Mouse (Mus musculus): ENCODE measurements at regions not wholly inside any gene's neighbourhood (a gene's known extent, or its start where the extent isn't known, plus 50 kb on each side); places are given as distances from the start of the nearest gene placed in this dataset.

DNA sequence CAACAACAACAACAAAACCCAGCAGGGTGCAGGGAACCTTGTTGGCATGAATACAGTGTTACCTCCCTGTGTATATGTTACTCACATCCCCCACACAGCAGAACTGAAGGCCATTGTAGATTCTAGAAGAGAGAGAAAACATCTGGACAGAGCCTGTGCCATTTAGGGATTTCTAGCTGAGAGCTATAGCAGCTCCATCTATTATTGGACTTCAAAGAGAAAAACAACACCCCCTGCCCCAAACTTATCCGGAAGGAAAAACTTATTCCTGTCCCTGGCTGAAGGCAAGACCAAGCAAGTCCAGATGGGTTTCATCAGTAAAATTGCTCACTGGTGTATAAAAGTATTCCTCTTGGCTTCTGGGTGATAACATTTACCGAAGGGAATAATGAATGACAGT, 98.6 kb upstream of the St8sia2 start:
- no peaks in the 10 kb centered on the region for H3K27me3 ChIP-seq (ENCODE audit: control insufficient read depth, insufficient read depth, low read length)
- H3K4me1 ChIP-seq (ENCODE audit: control insufficient read depth, insufficient read depth, low read length): peaks cover 8% of the 10 kb centered on the region; the same call in 1 of the 2 replicates
- no peak overlapping the region for H3K4me3 ChIP-seq (replicated peaks; ENCODE audit: low read length)
- no peaks in the 10 kb centered on the region for H3K36me3 ChIP-seq (ENCODE audit: control insufficient read depth, insufficient read depth, low read length)
- H3K9me3 ChIP-seq (ENCODE audit: control insufficient read depth, low read length): no peaks in the 10 kb centered on the region
- 0 out of 2 replicates have a peak, but pooled peaks have one; percentile 48 for ATAC-seq (ENCODE audit: low FRiP score, low read depth)
- 7% methylated on average over 2 of the region's 2 CpGs for WGBS
- TF ChIP-seq POLR2A (IDR thresholded peaks at IDR 0.05; ENCODE audit: borderline replicate concordance, extremely low read depth, insufficient read depth, insufficient read length): no peak
- H3K4me2 ChIP-seq (replicated peaks; ENCODE audit: low read depth, low read length, severe bottlenecking): no peak overlapping the region
- DNase-seq (ENCODE audit: low spot score): peak; percentile 61
- H3K9ac ChIP-seq (ENCODE audit: low read depth, low read length, severe bottlenecking): no peak overlapping the region
- H3K27ac ChIP-seq (replicated peaks; ENCODE audit: low read depth, low read length): no peak overlapping the region

- DNase-seq (ENCODE audit: low spot score) (no peak), ATAC-seq (ENCODE audit: low FRiP score, low read depth) (no peak)
- Histone ChIP-seq H3K9ac (ENCODE audit: low read depth, low read length, severe bottlenecking) (no peak overlapping the region), H3K4me1 (ENCODE audit: control insufficient read depth, insufficient read depth, low read length) (peaks cover 9% of the 10 kb centered on the region; the same call in 1 of the 2 replicates), H3K27me3 (ENCODE audit: control insufficient read depth, insufficient read depth, low read length) (no peaks in the 10 kb centered on the region), H3K36me3 (ENCODE audit: control insufficient read depth, insufficient read depth, low read length) (no peaks in the 10 kb centered on the region), H3K27ac (replicated peaks; ENCODE audit: low read depth, low read length) (no peak overlapping the region), H3K4me2 (replicated peaks; ENCODE audit: low read depth, low read length, severe bottlenecking) (no peak overlapping the region), H3K4me3 (replicated peaks; ENCODE audit: low read length) (no peak overlapping the region), H3K9me3 (ENCODE audit: control insufficient read depth, low read length) (no peaks in the 10 kb centered on the region)
- no peak for TF ChIP-seq POLR2A (IDR thresholded peaks at IDR 0.05; ENCODE audit: borderline replicate concordance, extremely low read depth, insufficient read depth, insufficient read length)
- WGBS: 72% methylated on average over 3 of the region's 3 CpGs
Measured at GRCm38 (mm10) chr7:74108347-74108746, 94.9 kb upstream of the St8sia2 start.

DNA sequence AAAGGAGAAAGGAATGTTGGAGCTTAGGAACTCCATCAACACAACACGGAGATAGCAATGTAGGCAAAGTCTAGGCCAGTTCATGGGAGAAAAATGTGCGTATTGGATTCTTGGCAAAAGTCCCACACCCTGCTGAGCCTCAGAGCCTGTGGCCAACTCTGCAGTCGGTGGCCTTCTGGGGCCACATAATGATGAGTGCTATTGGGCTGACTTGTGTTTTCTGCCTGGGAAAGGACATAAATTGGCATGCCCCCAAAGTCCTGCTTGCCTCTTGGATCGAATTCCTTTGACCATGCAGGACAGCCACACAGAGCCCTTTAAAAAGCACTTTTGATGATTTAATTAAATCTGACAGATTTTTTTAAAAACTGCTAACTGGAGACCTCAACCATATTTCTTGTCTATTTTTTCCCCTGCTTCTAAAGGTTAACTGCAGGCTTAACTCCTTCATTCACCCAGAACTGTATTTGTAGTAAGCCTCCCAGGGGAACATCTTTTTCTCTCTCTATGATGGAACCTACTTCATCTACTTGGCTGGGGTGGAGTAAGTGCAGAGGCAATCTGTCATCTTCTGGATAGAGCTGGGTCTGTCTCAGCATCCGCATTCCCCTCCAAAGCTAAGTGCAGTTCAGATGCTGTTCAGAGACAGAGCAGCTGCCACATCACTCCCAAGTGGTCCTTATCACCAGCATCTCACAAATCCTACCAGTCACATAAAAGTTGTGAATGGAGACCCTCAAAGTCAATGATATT, 93.9 kb upstream of the St8sia2 start:
- H3K4me2 ChIP-seq (replicated peaks; ENCODE audit: low read depth, low read length, severe bottlenecking): no peak overlapping the region
- no peak overlapping the region for H3K4me3 ChIP-seq (replicated peaks; ENCODE audit: low read length)
- peaks cover 9% of the 10 kb centered on the region; the same call in 1 of the 2 replicates for H3K4me1 ChIP-seq (ENCODE audit: control insufficient read depth, insufficient read depth, low read length)
- no peak for TF ChIP-seq POLR2A (IDR thresholded peaks at IDR 0.05; ENCODE audit: borderline replicate concordance, extremely low read depth, insufficient read depth, insufficient read length)
- no peaks in the 10 kb centered on the region for H3K36me3 ChIP-seq (ENCODE audit: control insufficient read depth, insufficient read depth, low read length)
- no peak overlapping the region for H3K27ac ChIP-seq (replicated peaks; ENCODE audit: low read depth, low read length)
- WGBS: 26% methylated on average over 5 of the region's 5 CpGs
- DNase-seq (ENCODE audit: low spot score) (peak; percentile 84), ATAC-seq (ENCODE audit: low FRiP score, low read depth) (peak; percentile 78; the same call in 1 of the 2 replicates)
- H3K9me3 ChIP-seq (ENCODE audit: control insufficient read depth, low read length): no peaks in the 10 kb centered on the region
- H3K27me3 ChIP-seq (ENCODE audit: control insufficient read depth, insufficient read depth, low read length): no peaks in the 10 kb centered on the region
- H3K9ac ChIP-seq (ENCODE audit: low read depth, low read length, severe bottlenecking): no peak overlapping the region

DNA sequence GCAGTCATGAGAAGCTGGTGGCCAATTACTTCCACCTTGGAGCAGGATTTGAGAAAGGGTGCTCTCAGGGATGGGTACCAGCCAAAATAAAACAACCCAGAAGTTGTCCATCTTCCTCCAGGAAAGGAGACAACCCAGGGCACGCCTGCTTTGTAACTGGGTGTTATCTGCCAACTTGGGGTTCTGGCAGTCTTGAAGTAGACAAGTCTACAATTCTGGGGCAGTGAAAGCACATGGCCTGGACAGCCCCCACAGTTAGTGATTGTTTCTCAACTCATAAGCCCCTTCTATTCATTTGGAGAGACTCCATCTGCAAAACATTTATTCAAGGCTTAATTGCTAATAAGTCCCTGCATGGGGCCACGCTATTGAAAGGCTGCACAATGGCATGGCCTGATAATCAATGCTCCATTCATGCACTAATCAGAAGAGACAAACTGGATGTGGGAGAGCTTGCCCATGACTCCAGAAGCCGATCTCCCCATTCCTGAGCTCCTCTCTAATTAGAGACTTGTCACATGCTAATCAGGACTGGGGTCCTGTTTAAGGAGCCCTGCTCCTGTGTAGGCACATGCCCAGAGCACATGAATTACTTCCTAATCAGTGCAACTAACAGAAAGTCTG, 78.0 kb upstream of the St8sia2 start:
- ATAC-seq (ENCODE audit: low FRiP score, low read depth): no peak
- Histone ChIP-seq H3K4me3 (replicated peaks; ENCODE audit: low read length) (no peak overlapping the region), H3K9ac (ENCODE audit: low read depth, low read length, severe bottlenecking) (no peak overlapping the region), H3K27ac (replicated peaks; ENCODE audit: low read depth, low read length) (no peak overlapping the region), H3K4me2 (replicated peaks; ENCODE audit: low read depth, low read length, severe bottlenecking) (no peak overlapping the region), H3K9me3 (ENCODE audit: control insufficient read depth, low read length) (no peaks in the 10 kb centered on the region), H3K4me1 (ENCODE audit: control insufficient read depth, insufficient read depth, low read length) (no peaks in the 10 kb centered on the region), H3K27me3 (ENCODE audit: control insufficient read depth, insufficient read depth, low read length) (no peaks in the 10 kb centered on the region), H3K36me3 (ENCODE audit: control insufficient read depth, insufficient read depth, low read length) (no peaks in the 10 kb centered on the region)
- WGBS: 56% methylated on average over 3 of the region's 3 CpGs
- DNase-seq (ENCODE audit: low spot score): no peak
- no peak for TF ChIP-seq POLR2A (IDR thresholded peaks at IDR 0.05; ENCODE audit: borderline replicate concordance, extremely low read depth, insufficient read depth, insufficient read length)

- no peak for DNase-seq (ENCODE audit: low spot score)
- no peak for ATAC-seq (ENCODE audit: low FRiP score, low read depth)
- Histone ChIP-seq H3K9me3 (ENCODE audit: control insufficient read depth, low read length) (no peaks in the 10 kb centered on the region), H3K4me3 (replicated peaks; ENCODE audit: low read length) (no peak overlapping the region), H3K9ac (ENCODE audit: low read depth, low read length, severe bottlenecking) (no peak overlapping the region), H3K4me2 (replicated peaks; ENCODE audit: low read depth, low read length, severe bottlenecking) (no peak overlapping the region), H3K36me3 (ENCODE audit: control insufficient read depth, insufficient read depth, low read length) (no peaks in the 10 kb centered on the region), H3K4me1 (ENCODE audit: control insufficient read depth, insufficient read depth, low read length) (no peaks in the 10 kb centered on the region), H3K27ac (replicated peaks; ENCODE audit: low read depth, low read length) (no peak overlapping the region), H3K27me3 (ENCODE audit: control insufficient read depth, insufficient read depth, low read length) (no peaks in the 10 kb centered on the region)
- no peak for TF ChIP-seq POLR2A (IDR thresholded peaks at IDR 0.05; ENCODE audit: borderline replicate concordance, extremely low read depth, insufficient read depth, insufficient read length)
- 43% methylated on average over 4 of the region's 4 CpGs for WGBS
Measured at GRCm38 (mm10) chr7:74080846-74081235, 67.4 kb upstream of the St8sia2 start.

All from limb, embryonic 14.5 days (tissue).